Mouse (Mus musculus): ENCODE results near the gene Irs2. TPM values are rescaled to one million over a fixed set of nuclear protein-coding genes. Genes with fewer than 3 reads are reported as not detected.
A peak's percentile ranks its signal among the peaks of the same experiment; 100 is the strongest.

Gene Irs2
- polyA plus RNA-seq, 1 experiment from 2014 or later: 3.4 TPM

DNA sequence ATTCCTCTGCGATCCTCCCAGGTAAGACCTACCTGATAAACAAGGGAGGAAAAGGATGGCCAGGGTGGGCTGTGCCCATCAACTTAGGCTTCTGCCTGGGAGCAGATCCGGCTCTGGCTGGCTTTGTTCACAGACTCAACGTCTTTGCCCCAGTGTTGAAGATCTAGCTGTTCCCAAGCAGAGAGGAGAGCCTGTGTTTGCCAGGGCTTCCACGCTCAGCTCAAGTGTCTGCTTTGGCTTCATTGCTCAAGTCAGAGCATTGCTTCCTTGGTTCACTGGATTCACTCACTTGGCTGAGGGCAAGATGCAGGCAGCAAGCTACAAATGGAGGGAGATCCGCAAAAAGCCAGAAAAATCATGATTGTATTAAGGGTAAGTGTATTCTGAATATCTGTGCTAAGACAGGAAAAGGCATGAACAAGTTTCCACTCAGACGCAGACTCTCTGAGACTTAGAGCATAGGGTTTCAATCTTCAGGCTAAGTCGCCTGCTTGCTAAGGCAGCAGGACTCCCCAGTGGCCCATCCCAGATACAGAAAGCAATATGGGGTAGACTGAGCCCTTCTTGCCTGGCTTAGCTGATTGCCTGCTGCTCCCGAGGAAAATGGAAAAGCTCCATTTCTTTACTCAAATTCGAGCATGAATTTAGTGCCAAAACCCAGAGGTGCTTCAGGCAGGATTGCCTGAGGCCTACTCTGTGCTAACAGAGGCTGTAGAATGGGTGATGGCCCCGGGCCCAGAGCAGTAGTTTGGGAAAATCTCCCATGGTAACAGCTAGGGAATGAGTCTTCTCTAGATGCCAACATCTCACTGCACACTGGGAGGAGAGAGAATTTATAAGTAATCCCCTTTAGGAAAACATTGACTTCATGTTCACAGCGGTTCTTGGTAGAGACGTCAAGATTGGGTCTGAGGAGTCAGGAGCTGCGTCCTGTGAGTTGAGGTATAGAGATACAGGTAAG, 37.5 kb downstream of the Irs2 start:
- no peak overlapping the region for H3K27ac ChIP-seq
- WGBS (ENCODE audit: insufficient replicate concordance): 74% methylated on average over 13 of the region's 13 CpGs

DNA sequence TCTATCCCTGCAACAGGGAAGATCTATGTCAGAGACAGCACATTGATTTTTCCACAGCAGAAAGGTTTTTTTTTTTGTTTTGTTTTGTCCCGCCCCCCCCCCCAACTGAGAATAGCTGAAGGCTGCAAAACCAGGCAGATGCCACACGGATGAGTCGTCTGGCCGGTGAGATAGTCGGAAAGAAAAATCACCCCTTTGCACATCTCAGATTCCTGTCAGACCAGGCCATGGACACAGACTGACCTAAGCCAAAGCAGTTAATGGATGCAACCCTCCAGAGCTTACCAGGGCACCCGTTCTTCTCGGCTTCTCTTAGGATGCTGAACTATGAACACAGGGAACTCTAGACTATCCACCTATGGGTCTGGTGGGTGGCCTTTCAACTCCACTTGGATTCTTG, 39.6 kb downstream of the Irs2 start:
- Histone ChIP-seq H3K4me2 (no peak overlapping the region), H3K27me3 (peaks cover 21% of the 10 kb centered on the region), H3K4me1 (replicated peaks) (peaks cover 56% of the 10 kb centered on the region), H3K4me3 (replicated peaks) (no peak overlapping the region), H3K27ac (no peak overlapping the region), H3K9me3 (replicated peaks) (no peaks in the 10 kb centered on the region), H3K36me3 (no peaks in the 10 kb centered on the region), H3K9ac (no peak overlapping the region)
- DNase-seq (no peak), ATAC-seq (ENCODE audit: low read depth) (no peak)
- 59% methylated on average over 7 of the region's 7 CpGs for WGBS (ENCODE audit: insufficient replicate concordance)

More for the DNA sequence above, 37.5 kb downstream of the Irs2 start:
- Histone ChIP-seq H3K9me3 (replicated peaks) (no peaks in the 10 kb centered on the region), H3K4me3 (replicated peaks) (no peak overlapping the region), H3K36me3 (no peaks in the 10 kb centered on the region), H3K27me3 (peaks cover 4% of the 10 kb centered on the region), H3K9ac (no peak overlapping the region), H3K4me2 (no peak overlapping the region), H3K4me1 (replicated peaks) (peaks cover 57% of the 10 kb centered on the region)
- no peak for ATAC-seq (ENCODE audit: low read depth)
- no peak for DNase-seq

DNA sequence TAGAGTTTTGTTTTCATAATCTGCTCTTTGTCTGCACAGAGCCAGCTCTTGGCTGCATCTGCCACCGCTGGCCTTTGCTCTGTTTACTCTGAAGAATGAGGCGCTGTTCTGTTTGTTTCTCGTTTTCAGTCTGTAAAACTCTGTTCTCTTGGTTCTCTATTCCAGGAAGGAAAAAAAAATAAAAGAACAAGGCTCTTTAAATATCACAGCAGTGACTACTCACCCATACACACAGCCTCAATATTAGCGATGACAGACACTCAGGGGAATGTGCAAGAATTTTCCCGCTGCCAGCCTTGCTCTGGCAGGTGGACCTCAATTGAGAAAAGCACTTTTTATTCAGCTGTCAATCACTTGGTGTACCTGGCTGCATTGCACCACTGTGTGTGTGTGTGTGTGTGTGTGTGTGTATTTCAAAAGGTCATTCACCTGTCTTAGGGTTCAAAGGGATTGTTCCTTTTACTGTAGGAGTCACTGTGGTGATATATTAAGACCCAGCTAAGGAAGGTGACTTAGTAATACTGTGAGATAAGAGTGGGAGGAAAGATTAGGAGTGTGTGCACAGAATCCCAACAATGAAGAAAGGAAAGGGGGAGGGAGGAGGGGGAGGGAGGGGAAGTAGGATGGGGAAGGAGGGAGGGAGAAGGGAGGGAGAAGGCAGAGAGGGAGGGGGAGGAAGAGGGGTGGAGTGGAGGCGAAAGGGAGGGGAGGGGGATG, 42.7 kb downstream of the Irs2 start:
- Histone ChIP-seq H3K4me3 (replicated peaks) (no peak overlapping the region), H3K4me2 (0 out of 2 replicates have a peak overlapping the region, but pooled peaks have one; percentile 33), H3K27ac (peak overlapping the region; percentile 51; the same call in 1 of the 2 replicates), H3K9ac (0 out of 2 replicates have a peak overlapping the region, but pooled peaks have one; percentile 5), H3K27me3 (peaks cover 50% of the 10 kb centered on the region), H3K4me1 (replicated peaks) (peaks cover 41% of the 10 kb centered on the region), H3K9me3 (replicated peaks) (no peaks in the 10 kb centered on the region), H3K36me3 (no peaks in the 10 kb centered on the region)
- WGBS (ENCODE audit: insufficient replicate concordance): 37% methylated on average over 6 of the region's 6 CpGs
- no peak for DNase-seq
- ATAC-seq (ENCODE audit: low read depth): no peak; the same call in 1 of the 2 replicates

- Histone ChIP-seq H3K4me2 (0 out of 2 replicates have a peak overlapping the region, but pooled peaks have one; percentile 33), H3K4me1 (replicated peaks) (peaks cover 50% of the 10 kb centered on the region), H3K9me3 (replicated peaks) (no peaks in the 10 kb centered on the region), H3K27me3 (peaks cover 60% of the 10 kb centered on the region), H3K4me3 (replicated peaks) (no peak overlapping the region), H3K36me3 (no peaks in the 10 kb centered on the region), H3K9ac (no peak overlapping the region), H3K27ac (peak overlapping the region; percentile 51)
- WGBS (ENCODE audit: insufficient replicate concordance): 35% methylated on average over 10 of the region's 10 CpGs
- DNase-seq: no peak
- no peak for ATAC-seq (ENCODE audit: low read depth)
Observed at GRCm38 (mm10) chr8:10964511-10965099, 43.7 kb downstream of the Irs2 start.

DNA sequence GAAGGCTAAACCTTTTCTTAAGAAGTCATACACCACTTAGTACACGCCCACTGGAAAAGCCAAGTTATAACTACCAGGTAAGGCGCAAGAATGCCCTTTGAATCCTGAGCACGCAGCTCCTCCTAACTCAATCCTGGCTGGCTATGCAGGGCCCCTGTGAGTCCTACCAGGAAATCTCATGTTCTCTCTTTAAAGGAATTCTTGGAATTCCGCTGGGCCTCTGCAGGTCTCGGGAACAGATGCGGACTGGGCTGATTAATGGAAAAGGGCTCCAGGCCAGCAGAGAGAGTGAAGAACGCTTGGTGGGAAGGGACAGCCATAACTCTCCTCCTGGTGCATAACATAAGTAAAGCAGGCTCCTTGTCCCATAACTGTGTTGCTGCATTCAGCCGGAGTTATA, 46.3 kb downstream of the Irs2 start:
- H3K36me3 ChIP-seq: no peaks in the 10 kb centered on the region
- peaks cover 80% of the 10 kb centered on the region for H3K27me3 ChIP-seq
- 45% methylated on average over 8 of the region's 8 CpGs for WGBS (ENCODE audit: insufficient replicate concordance)
- H3K27ac ChIP-seq: no peak overlapping the region
- DNase-seq (no peak), ATAC-seq (ENCODE audit: low read depth) (no peak)
- no peaks in the 10 kb centered on the region for H3K9me3 ChIP-seq (replicated peaks)
- peaks cover 47% of the 10 kb centered on the region for H3K4me1 ChIP-seq (replicated peaks)
- H3K4me2 ChIP-seq: no peak overlapping the region
- H3K9ac ChIP-seq: no peak overlapping the region
- no peak overlapping the region for H3K4me3 ChIP-seq (replicated peaks)

GRCm38 (mm10) chr8:10960277-10960819, 47.9 kb downstream of the Irs2 start:
- H3K36me3 ChIP-seq: no peaks in the 10 kb centered on the region
- H3K4me3 ChIP-seq (replicated peaks): no peak overlapping the region
- no peak overlapping the region for H3K9ac ChIP-seq
- ATAC-seq (ENCODE audit: low read depth) (no peak), DNase-seq (no peak)
- H3K27me3 ChIP-seq: peaks cover 74% of the 10 kb centered on the region
- H3K9me3 ChIP-seq (replicated peaks): no peaks in the 10 kb centered on the region
- H3K4me2 ChIP-seq: no peak overlapping the region
- H3K27ac ChIP-seq: no peak overlapping the region
- H3K4me1 ChIP-seq (replicated peaks): peaks cover 38% of the 10 kb centered on the region
- WGBS (ENCODE audit: insufficient replicate concordance): 37% methylated on average over 15 of the region's 15 CpGs

- Histone ChIP-seq H3K4me2 (no peak overlapping the region), H3K9ac (no peak overlapping the region), H3K27ac (no peak overlapping the region), H3K36me3 (no peaks in the 10 kb centered on the region), H3K4me3 (replicated peaks) (no peak overlapping the region), H3K27me3 (peaks cover 50% of the 10 kb centered on the region), H3K9me3 (replicated peaks) (no peaks in the 10 kb centered on the region), H3K4me1 (replicated peaks) (peaks cover 34% of the 10 kb centered on the region)
- no peak for ATAC-seq (ENCODE audit: low read depth)
- DNase-seq: no peak
- WGBS (ENCODE audit: insufficient replicate concordance): 27% methylated on average over 9 of the region's 9 CpGs
Observed at GRCm38 (mm10) chr8:10957292-10957955, 50.8 kb downstream of the Irs2 start.

DNA sequence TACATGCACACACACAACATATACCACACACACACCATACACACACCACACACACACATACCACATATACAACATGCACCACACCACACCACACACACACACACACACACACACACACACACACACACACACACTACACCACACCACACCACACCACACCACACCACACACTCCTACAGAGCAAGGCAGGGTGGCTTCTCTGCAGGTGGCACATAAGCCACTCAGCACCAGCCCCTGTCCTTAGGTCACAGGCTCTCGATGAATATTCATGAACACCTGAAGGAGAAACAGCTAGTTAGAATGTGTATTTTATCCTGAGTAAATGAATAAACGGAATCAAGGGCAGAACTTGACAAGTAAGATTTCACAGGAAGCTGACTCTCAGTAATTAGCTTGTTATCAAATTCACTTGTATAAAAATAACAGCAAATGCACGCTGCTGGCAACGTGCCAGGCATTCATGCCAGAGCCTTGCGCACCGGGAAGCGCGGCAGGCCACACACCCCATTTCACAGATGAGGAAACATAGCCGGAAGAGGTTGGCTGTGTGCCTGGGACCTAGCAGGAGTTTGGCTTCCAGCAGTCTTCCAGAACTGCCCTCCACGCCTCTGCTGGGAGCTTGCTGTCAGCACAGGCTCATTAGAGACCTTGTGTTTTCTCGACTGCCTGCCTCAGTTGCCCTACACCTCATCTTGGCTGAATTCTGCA, 54.8 kb downstream of the Irs2 start:
- no peak overlapping the region for H3K27ac ChIP-seq
- no peak overlapping the region for H3K4me3 ChIP-seq (replicated peaks)
- ATAC-seq (ENCODE audit: low read depth) (no peak), DNase-seq (no peak)
- no peak overlapping the region for H3K9ac ChIP-seq
- no peaks in the 10 kb centered on the region for H3K36me3 ChIP-seq
- H3K4me1 ChIP-seq (replicated peaks): peaks cover 17% of the 10 kb centered on the region
- no peak overlapping the region for H3K4me2 ChIP-seq
- H3K27me3 ChIP-seq: peaks cover 13% of the 10 kb centered on the region; the same call in 1 of the 2 replicates
- 32% methylated on average over 11 of the region's 11 CpGs for WGBS (ENCODE audit: insufficient replicate concordance)
- H3K9me3 ChIP-seq (replicated peaks): no peaks in the 10 kb centered on the region

GRCm38 (mm10) chr8:10952706-10953105, 55.6 kb downstream of the Irs2 start:
- Histone ChIP-seq H3K9me3 (replicated peaks) (no peaks in the 10 kb centered on the region), H3K4me3 (replicated peaks) (no peak overlapping the region), H3K4me1 (replicated peaks) (peaks cover 23% of the 10 kb centered on the region), H3K36me3 (no peaks in the 10 kb centered on the region), H3K4me2 (no peak overlapping the region), H3K27me3 (peaks cover 6% of the 10 kb centered on the region; the same call in 1 of the 2 replicates), H3K9ac (no peak overlapping the region), H3K27ac (no peak overlapping the region)
- DNase-seq (no peak), ATAC-seq (ENCODE audit: low read depth) (no peak)
- WGBS (ENCODE audit: insufficient replicate concordance): 42% methylated on average over 5 of the region's 5 CpGs

DNA sequence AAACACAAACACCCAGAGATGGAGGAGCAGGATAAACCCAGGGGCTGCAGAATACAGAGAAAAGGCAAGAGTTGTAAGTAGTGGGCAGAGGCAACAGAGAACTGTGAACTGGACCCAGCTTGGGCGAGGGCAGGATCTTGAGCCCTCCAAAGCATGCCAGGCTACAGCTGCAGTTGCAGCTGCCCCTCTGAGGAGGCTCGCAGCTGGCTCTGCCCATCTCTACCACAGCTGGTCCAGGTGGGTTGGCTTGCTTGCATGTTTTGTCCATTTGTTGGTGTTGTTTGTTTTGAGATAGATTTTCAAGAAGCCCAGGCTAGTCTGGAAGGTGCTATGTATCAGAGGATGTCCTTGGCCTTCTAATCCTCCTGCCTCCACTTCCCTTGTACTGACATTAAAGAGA, 56.0 kb downstream of the Irs2 start:
- DNase-seq: no peak
- Histone ChIP-seq H3K9ac (no peak overlapping the region), H3K27ac (no peak overlapping the region), H3K9me3 (replicated peaks) (no peaks in the 10 kb centered on the region), H3K4me2 (no peak overlapping the region), H3K4me1 (replicated peaks) (peaks cover 24% of the 10 kb centered on the region), H3K4me3 (replicated peaks) (no peak overlapping the region), H3K36me3 (no peaks in the 10 kb centered on the region), H3K27me3 (peaks cover 4% of the 10 kb centered on the region; the same call in 1 of the 2 replicates)
- WGBS (ENCODE audit: insufficient replicate concordance): 64% methylated on average over 2 of the region's 2 CpGs
- no peak for ATAC-seq (ENCODE audit: low read depth)

All from liver, embryonic 13.5 days (tissue).